Mouse (Mus musculus) embryonic fibroblast, embryonic 13.5 days (primary cell): ENCODE measurements around the gene Slc12a6.

Experiments
- CTCF ChIP-seq: IDR thresholded peaks from 2 replicates; pipeline ENCODE4 v1.5.1; 2011; ENCODE audit warnings: mild to moderate bottlenecking, control low read depth, low read length, moderate library complexity, borderline replicate concordance; ENCODE audit not compliant: insufficient read depth
- POLR2A ChIP-seq: IDR thresholded peaks from 2 replicates; pipeline ENCODE4 v1.6.1; 2011; ENCODE audit warnings: low read depth, mild to moderate bottlenecking, control low read depth, low read length, moderate library complexity

- no peak for TF ChIP-seq CTCF
- no peak for TF ChIP-seq POLR2A
Observed at GRCm38 (mm10) chr2:112393958-112394357, 128.3 kb downstream of the Slc12a6 start.
